Mouse (Mus musculus) CD4-positive, CD25-positive, alpha-beta regulatory T cell, adult 4 months (primary cell): ENCODE results near the gene Cp. TPM values are rescaled to one million over a fixed set of nuclear protein-coding genes. Genes with fewer than 3 reads are reported as not detected.

Experiments used
- polyA plus RNA-seq, 2 experiments: library from polyadenylated mRNA; unstranded; fragments of 100-300 nt; shearing (Covaris generic); gene quantifications; one replicate each; pipeline ENCODE4 v1.2.1; 2017

Gene Cp
- polyA plus RNA-seq, 2 experiments from 2014 or later, result 0.38 to 1.3 TPM

Other genes starting within 250 kb of the Cp start
- 10 to 100 TPM; 29.4 to 32.5 TPM for gene Hps3, start 78.3 kb downstream of the Cp start, polyA plus RNA-seq
- 10 to 100 TPM; 70.5 to 78.2 TPM for gene Hltf, start 100.8 kb downstream of the Cp start, polyA plus RNA-seq
- gene Gyg, start 198.3 kb downstream of the Cp start, polyA plus RNA-seq, result 100 to 1,000 TPM; 101 to 102 TPM